Mouse (Mus musculus) spleen, adult 18-20 months (tissue): ENCODE data around the gene Npy4r.
A peak's percentile ranks its signal among the peaks of the same experiment; 100 is the strongest.

ENCODE experiments used
- DNase-seq, 2 experiments: peaks; one replicate each; pipeline ENCODE4 v3.0.0; 2022; ENCODE audit warnings: mixed read lengths in 2 of 2

Gene Npy4r

DNA sequence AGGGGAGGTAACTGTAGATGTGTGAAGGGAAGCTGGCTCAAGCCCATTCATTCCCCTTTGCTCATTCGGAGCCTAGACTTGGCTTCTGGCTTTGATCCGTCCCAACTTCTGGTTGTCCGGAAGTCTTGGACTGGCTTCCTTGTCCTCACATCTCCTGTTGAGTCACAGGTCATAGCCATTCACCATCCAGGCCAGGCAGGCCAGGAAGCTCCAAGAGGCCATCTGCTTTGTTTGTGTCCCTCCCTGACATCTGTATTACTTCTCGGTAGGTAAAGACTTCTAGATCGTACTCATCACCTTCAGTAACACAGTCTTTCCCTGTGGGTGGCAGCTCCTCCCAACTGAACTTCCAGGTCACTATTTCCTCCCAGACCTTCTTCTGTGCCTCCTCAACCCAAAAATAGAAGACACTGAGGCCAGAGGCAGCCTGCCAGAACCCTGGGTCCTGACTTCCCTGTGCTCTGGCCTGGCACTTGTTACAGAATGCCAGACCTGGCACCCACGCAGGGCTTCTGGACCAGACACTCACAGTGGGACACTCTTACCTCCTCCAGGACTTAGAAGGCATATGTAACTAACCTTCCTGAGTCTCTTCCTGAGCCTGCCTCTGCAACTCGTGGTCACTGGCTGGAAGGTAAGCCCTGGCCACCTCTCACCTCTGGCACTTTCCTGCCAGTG is 33.1 kb downstream of the Npy4r start:
- DNase-seq, result no peak

DNA sequence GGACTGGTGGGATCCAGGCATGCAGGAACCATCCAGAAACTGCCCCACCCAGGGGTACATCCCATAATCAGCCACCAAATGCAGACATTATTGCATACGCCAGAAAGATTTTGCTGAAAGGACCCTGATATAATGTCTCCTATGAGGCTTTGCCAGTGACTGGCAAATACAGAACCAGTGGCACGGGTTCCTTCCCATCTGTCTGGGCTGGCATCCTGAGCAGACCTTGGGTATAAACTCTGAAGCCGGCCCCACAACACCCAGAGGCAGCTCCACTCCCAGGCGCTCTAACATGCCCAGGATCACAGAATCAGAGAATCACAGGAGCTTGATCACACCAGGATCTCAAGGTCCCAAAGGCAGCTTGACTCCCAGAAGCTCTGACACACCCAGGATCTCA is 38.0 kb downstream of the Npy4r start:
- no peak for DNase-seq

DNA sequence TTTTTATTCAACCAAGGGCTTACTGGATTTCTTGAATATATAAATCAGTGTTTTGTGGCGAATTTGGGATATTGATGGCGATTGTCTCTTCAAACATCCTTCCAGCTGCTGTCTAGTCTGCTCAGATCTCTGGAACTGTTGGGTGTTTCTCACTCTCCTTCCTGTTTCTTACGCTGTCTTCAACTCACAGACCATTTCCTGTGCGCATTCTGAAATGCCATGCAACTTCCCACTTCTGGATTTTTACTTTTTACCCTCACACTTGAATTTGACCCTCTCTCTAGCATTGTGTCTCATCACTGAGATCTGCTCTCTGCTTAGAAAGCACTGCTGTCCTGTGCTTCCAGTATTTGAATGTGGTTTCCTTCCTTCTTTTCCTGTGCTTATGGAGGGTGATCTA is 44.7 kb downstream of the Npy4r start:
- no peak for DNase-seq

DNA sequence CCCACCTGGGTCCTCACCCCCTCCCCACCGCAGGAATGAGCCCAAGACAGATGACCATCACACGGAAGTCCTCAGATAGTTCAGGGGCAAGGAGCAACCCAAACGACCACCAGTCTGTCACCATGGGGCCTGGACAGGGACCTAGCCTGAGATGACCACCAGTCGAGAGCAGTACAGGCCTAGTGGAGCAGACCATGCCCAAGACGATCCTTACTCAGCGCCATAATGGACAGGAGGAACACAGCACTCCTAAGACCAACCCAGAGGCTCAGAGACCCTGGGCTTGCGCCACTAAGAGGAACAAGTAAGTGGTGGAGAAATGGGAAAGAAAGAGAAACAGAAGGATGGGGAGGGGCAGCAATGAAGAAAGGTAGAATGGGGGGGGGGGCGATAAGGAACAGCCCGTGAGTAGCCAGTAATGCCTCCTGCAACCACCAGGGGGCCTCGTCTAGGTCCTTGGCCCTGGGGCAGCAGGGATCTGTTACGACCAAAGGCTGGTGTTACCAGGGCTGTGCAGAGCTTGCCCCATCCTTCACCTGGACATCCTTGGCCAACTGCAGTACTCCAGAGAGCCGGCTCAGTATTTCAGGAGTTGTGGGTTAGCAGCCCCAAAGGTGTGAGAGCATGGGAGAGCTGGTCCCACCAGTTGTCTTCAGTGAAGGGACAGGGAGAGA is 45.8 kb downstream of the Npy4r start:
- DNase-seq, result peak in 1 of 2 experiments; percentile 19

DNA sequence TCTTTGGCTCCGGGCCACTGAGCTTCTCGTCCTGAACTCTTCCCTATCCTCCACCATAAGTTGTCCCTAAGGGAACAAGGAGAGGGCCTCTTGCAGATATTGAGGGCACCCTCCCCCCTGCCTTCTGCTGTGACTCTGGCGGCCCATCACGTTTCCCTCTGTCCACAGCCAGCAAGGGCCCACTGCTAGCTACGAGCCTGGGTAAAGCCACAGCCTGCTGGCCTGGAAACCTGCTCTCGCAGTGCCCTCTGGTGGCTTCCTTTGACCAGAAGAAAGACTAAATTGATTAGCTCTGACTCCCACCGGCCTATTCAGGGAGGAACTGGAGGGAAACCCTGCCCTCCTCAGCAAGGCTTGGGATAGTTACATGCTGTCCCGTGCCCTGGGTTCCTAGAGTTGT is 47.4 kb downstream of the Npy4r start:
- peak in 1 of 2 experiments; percentile 22 for DNase-seq

DNA sequence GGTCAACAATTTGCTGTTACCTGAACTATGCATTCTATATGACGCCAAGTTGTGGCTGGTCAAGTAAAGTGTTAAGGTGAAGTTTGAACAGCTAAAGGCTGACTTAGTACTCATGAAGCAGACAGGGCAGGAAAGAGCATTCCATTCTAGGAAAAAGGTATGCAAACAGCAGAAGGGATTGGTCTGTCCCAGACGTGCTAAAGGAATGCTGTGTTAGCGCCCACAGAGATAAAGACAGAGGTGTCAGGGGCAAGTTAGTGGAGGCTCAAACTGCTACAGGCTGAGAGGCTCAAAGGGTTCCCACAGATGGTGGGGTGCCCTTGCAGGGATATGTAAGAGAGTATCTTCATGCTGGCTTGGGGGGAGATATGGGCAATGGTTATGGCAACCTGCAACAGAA is 48.4 kb downstream of the Npy4r start:
- no peak for DNase-seq

DNA sequence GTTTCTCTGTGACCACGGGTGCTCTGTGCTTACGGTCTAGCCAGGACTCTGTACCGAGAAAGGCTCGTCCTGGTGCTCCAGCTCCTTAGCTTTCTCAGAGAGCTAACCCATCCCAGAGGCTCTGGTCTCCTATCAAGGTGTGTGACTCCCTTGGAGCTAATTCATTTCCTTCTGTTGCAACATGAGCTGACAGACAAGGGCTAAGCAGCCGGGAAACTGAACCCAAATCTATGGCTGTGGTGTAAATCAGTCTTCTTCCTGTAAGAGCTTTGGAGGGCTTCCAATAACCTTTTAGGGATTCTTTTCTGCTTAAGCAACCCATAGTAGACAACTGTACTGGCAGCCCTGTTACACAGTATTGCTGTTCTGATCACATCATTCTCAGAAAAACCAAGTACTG is 49.7 kb downstream of the Npy4r start, which contains the start of gene A630023A22Rik:
Gene A630023A22Rik, minus strand, starts transcription at position 154 of the 400 bp plus-strand sequence.
- no peak for DNase-seq

DNA sequence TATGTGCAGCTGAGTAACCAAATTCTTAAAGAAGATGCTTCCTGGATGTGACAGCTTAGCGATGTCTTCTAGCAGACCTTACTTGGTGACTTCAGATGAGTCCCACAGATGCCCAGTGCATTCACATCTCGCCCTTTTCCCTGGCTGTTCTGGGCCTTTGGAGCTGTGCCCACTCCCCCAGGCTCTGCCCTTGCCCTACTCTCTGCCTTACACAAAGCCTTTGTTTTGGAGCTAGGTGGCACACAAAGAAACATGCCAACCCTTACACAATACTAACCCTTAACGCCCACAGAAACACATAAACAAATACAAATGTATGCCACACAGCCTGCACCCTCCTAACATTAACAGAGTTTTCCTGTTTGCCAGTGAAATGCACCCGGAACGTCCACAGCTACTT is 56.1 kb downstream of the Npy4r start:
- DNase-seq, result no peak
